Mouse (Mus musculus) heart, embryonic 12.5 days (tissue): ENCODE measurements at regions not wholly inside any gene's neighbourhood (a gene's known extent, or its start where the extent isn't known, plus 50 kb on each side); places are given as distances from the start of the nearest gene placed in this dataset.

Source experiments
- ATAC-seq: fragments of 200-750 bp; cut with Nextera tagmentation; 2 replicates; pipeline ENCODE4 v1.8.0; 2017; ENCODE audit warnings: moderate TSS enrichment, moderate library complexity; ENCODE audit not compliant: insufficient number of reproducible peaks, low FRiP score
- H3K27ac ChIP-seq: fragments of 300-500 bp; sonication (generic); 2 replicates; pipeline ENCODE4 v1.5.1; 2016; ENCODE audit warnings: mild to moderate bottlenecking, moderate library complexity; ENCODE audit not compliant: poor library complexity, severe bottlenecking
- H3K27me3 ChIP-seq: fragments of 300-500 bp; sonication (generic); replicated peaks from 2 replicates; pipeline ENCODE4 v1.6.1; 2016; ENCODE audit warnings: mild to moderate bottlenecking, moderate library complexity
- H3K36me3 ChIP-seq: fragments of 300-500 bp; sonication (generic); 2 replicates; pipeline ENCODE4 v1.6.1; 2016; ENCODE audit warnings: mild to moderate bottlenecking, moderate library complexity
- H3K4me1 ChIP-seq: fragments of 300-500 bp; sonication (generic); replicated peaks from 2 replicates; pipeline ENCODE4 v1.6.1; 2016; ENCODE audit warnings: mild to moderate bottlenecking
- H3K4me2 ChIP-seq: fragments of 300-500 bp; sonication (generic); 2 replicates; pipeline ENCODE4 v1.6.1; 2016; ENCODE audit warnings: mild to moderate bottlenecking, moderate library complexity
- H3K4me3 ChIP-seq: fragments of 300-500 bp; sonication (generic); 2 replicates; pipeline ENCODE4 v1.5.1; 2016; ENCODE audit warnings: mild to moderate bottlenecking
- H3K9ac ChIP-seq: fragments of 300-500 bp; sonication (generic); 2 replicates; pipeline ENCODE4 v1.6.1; 2016; ENCODE audit warnings: mild to moderate bottlenecking, moderate library complexity
- H3K9me3 ChIP-seq: fragments of 300-500 bp; sonication (generic); replicated peaks from 2 replicates; pipeline ENCODE4 v1.6.1; 2016; ENCODE audit warnings: mild to moderate bottlenecking, moderate library complexity
- WGBS: fragments of 180-500 bp; shearing (Covaris S2); methylation state at CpG from one replicate; pipeline ENCODE4 v1.1.7; 2016; 5-methylcytosine and 5-hydroxymethylcytosine counted together

DNA sequence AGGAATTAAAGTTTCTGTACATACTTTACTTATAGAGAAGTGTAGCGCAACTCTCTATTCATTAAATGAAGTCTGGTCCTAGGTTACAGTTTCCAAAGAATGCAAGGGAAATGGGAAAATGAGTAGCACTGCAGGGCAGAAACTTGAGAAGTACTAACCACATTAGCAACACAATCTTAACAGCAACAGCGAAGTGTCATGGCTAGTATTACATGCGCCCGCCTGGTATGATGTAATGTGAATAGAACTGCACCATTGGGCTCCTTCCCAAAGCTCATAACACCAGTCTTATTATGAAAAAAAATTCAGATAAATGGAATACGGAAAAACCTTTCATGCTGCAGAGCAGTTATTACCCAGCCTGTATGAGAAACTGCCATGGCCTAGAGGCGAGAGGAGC is 201.8 kb upstream of the Gm11042 start:
- H3K36me3 ChIP-seq, result no peaks in the 10 kb centered on the region
- no peak for ATAC-seq
- WGBS, result 84% methylated on average over 6 of the region's 6 CpGs
- H3K4me3 ChIP-seq, result no peak overlapping the region
- H3K27me3 ChIP-seq, result no peaks in the 10 kb centered on the region
- H3K9me3 ChIP-seq, result no peaks in the 10 kb centered on the region
- H3K4me1 ChIP-seq, result no peaks in the 10 kb centered on the region
- H3K27ac ChIP-seq, result no peak overlapping the region
- H3K9ac ChIP-seq, result no peak overlapping the region
- no peak overlapping the region for H3K4me2 ChIP-seq

DNA sequence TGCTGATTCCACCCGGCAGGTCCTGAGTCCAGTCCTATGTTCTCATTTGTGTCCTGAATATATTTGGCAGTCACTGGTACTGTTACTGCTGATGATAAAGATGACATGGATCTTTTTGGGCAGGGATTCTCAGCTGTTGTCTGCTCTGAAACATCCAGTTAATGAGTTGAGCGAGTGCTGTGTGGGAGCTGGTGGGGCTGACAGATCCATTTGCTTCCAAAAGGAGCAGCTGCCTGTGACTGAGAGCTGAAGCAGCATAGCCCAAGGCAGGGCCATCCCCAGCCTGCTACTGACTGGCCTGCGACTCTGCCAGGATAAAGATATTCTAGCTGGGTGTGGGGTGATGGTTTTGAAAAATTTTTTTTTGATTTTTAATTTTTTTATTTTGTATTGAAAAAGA is 200.3 kb upstream of the Gm11042 start:
- H3K27me3 ChIP-seq, result no peaks in the 10 kb centered on the region
- no peaks in the 10 kb centered on the region for H3K9me3 ChIP-seq
- H3K4me2 ChIP-seq, result no peak overlapping the region
- WGBS, result 53% methylated on average over 3 of the region's 3 CpGs
- no peak overlapping the region for H3K9ac ChIP-seq
- no peak for ATAC-seq
- H3K36me3 ChIP-seq, result no peaks in the 10 kb centered on the region
- no peak overlapping the region for H3K4me3 ChIP-seq
- no peaks in the 10 kb centered on the region for H3K4me1 ChIP-seq
- H3K27ac ChIP-seq, result no peak overlapping the region

DNA sequence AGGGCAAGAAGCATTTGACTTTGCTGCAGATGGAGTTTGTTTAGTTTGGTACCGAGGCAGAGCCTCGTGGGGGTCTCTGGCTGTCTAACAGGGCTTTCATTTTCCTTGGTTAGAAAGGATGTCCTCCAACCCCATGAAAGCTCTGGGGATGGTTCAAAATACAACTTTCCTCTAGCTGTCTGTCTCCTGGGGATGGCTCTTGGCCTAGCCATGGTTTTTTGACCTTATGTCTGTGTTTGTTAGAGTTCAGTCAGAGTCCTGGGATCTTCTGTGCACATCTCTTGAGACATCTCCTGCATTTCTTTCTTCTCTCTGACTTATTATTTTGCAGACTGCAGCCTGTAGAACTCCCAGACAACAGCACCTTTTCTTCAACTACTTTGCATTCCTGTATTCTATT is 186.6 kb upstream of the Gm11042 start:
- H3K36me3 ChIP-seq, result no peaks in the 10 kb centered on the region
- no peak overlapping the region for H3K4me2 ChIP-seq
- no peak overlapping the region for H3K9ac ChIP-seq
- no peaks in the 10 kb centered on the region for H3K9me3 ChIP-seq
- no peak overlapping the region for H3K27ac ChIP-seq
- H3K4me3 ChIP-seq, result no peak overlapping the region
- WGBS, result 78% methylated on average over 2 of the region's 2 CpGs
- ATAC-seq, result no peak
- no peaks in the 10 kb centered on the region for H3K4me1 ChIP-seq
- H3K27me3 ChIP-seq, result no peaks in the 10 kb centered on the region

DNA sequence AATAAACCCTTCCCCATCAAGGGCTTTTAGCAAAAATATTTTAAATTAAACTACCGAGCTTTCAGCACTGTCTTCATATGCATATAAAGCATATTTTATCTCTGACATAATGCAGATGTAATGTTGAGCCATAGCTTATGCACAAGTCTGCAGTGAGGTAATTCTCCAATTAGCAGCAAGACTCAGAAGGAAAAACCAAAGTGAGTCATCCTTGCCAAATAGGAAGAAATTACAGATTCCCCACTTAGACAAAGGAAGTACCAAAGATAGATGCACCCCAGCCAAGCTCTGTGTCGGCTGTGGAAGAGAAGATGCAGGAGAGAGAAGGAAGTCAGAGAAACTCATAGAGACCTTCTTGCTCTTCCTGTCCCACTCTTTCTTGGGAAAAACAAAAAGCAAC is 161.4 kb upstream of the Gm11042 start:
- Histone ChIP-seq H3K4me1 (peaks cover 3% of the 10 kb centered on the region; the same call in 1 of the 2 replicates), H3K27me3 (no peaks in the 10 kb centered on the region), H3K27ac (no peak overlapping the region), H3K4me2 (no peak overlapping the region), H3K4me3 (no peak overlapping the region), H3K9me3 (no peaks in the 10 kb centered on the region), H3K36me3 (no peaks in the 10 kb centered on the region), H3K9ac (no peak overlapping the region)
- WGBS, result 54% methylated on average over 2 of the region's 2 CpGs
- ATAC-seq, result no peak

DNA sequence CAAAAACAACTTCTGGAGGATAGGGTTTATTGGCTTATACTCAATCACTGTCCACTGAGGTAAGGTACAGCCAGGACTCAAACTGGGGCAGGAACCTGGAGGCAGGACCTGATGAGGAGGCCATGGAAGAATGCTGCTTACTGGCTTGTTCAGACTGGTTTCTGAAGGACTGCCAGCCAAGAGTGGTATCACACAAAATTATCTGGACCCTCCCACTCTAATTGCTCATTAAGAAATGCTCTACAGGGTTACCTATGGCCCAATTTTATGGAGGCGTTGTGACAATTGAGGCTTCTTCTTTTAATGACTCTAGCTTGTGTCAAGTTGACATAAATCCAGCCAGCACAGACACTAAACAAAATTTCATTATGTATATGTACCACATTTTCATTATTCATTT is 158.5 kb upstream of the Gm11042 start:
- H3K27me3 ChIP-seq, result no peaks in the 10 kb centered on the region
- 82% methylated on average over 1 of the region's 1 CpGs for WGBS
- H3K4me3 ChIP-seq, result no peak overlapping the region
- H3K4me2 ChIP-seq, result no peak overlapping the region
- H3K27ac ChIP-seq, result no peak overlapping the region
- no peak overlapping the region for H3K9ac ChIP-seq
- no peak for ATAC-seq
- no peaks in the 10 kb centered on the region for H3K36me3 ChIP-seq
- peaks cover 3% of the 10 kb centered on the region; the same call in 1 of the 2 replicates for H3K4me1 ChIP-seq
- no peaks in the 10 kb centered on the region for H3K9me3 ChIP-seq

DNA sequence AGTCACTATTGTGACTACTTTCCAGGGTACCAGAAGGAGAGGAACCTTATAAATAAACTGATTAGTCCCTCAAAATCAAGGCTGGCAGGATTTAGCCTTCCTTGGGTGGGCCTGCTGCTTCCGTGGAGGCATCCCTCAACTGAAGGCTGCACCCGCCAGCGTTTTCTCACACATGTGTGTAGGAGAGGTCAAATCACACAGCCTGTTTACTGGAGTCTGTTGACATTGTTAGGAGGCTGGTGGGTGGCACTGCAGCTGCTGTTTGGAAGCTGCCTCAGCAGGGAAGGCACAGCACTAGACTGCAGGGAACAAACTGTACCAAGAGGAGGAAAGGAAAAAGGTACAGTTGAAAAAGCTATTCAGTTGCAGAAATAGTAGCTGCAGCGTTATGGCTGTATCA is 142.3 kb upstream of the Gm11042 start:
- H3K4me2 ChIP-seq, result no peak overlapping the region
- H3K9me3 ChIP-seq, result no peaks in the 10 kb centered on the region
- H3K36me3 ChIP-seq, result no peaks in the 10 kb centered on the region
- H3K4me1 ChIP-seq, result no peaks in the 10 kb centered on the region
- WGBS, result 48% methylated on average over 4 of the region's 4 CpGs
- no peak for ATAC-seq
- H3K27ac ChIP-seq, result no peak overlapping the region
- H3K27me3 ChIP-seq, result no peaks in the 10 kb centered on the region
- H3K9ac ChIP-seq, result no peak overlapping the region
- no peak overlapping the region for H3K4me3 ChIP-seq

DNA sequence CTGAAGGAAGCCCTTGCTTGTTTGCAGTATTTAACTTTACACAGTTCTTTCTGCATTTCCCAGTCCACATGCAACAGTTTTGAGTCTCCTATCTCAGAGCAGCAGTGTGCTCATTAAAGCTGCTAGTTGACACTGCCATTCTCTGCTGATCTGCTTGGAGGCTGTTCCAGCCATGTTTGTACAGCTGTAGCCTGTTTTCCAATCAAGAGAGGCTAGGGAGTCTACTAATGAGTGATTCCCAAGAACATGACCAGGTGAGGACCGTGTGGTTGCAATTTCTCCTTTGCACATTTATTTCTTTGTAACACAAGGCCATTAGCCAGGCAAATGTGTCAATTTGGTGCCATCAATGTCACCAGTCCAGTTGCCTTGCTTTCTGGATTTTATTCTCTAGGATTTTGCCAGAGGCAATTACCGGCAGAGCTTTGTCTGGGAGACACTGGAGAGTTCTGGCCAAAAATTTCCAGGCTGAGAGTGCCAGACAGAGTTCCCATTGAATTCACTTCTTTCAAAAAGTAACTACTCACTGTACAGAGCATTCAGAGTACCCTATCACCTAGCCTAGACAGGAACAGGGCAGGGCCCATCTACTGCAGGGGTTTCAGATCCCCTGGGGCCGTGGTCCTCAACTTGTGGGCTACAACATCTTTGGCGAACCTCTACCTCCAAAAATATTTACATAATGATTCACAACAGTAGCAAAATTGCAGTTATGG is 136.3 kb upstream of the Gm11042 start:
- Histone ChIP-seq H3K27ac (no peak overlapping the region), H3K9ac (no peak overlapping the region), H3K4me1 (peaks cover 7% of the 10 kb centered on the region), H3K9me3 (no peaks in the 10 kb centered on the region), H3K4me2 (no peak overlapping the region), H3K27me3 (no peaks in the 10 kb centered on the region), H3K4me3 (no peak overlapping the region), H3K36me3 (no peaks in the 10 kb centered on the region)
- 70% methylated on average over 4 of the region's 4 CpGs for WGBS
- ATAC-seq, result no peak

DNA sequence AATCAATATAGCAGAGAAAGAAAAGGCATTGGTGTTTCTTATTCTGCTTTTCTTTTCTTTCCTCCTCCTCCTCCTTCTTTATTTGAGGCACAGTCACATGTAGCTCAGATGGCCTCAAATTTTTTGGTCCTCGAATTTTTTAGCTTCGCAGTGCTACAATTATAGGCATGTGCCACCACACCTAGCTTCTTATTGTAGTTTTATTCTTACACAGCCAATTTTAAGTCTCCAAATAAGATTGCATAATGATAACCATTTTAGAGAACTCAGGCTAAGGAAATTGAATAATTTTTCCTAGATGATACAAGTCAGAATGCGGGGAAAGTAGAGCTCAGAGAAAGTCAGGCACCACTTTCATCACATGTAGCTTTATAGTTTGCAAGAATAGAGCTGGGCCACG is 132.1 kb upstream of the Gm11042 start:
- Histone ChIP-seq H3K4me1 (peaks cover 7% of the 10 kb centered on the region), H3K27me3 (no peaks in the 10 kb centered on the region), H3K9ac (no peak overlapping the region), H3K4me2 (no peak overlapping the region), H3K9me3 (no peaks in the 10 kb centered on the region), H3K27ac (no peak overlapping the region), H3K36me3 (no peaks in the 10 kb centered on the region), H3K4me3 (no peak overlapping the region)
- ATAC-seq, result no peak
- 73% methylated on average over 4 of the region's 4 CpGs for WGBS

DNA sequence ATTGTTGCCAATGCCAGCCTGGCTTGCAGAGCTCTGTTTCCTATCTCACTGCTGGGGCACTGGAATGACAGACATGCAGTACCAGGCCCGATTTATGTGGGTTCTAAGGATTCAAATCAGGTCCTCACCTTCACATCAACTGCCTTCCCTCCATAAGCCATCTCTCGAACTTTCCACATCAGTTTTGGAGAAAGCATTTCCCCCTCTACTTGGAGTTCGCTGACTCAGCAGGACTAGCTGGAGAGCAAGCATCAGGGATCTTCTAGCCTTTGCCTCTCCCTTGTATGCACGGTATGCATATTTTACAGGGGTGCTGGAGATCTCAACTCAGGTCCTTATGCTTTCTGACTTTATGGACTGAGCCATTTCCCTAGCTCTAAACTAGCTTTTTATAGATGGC is 118.7 kb upstream of the Gm11042 start:
- H3K27ac ChIP-seq, result no peak overlapping the region
- no peaks in the 10 kb centered on the region for H3K36me3 ChIP-seq
- no peaks in the 10 kb centered on the region for H3K9me3 ChIP-seq
- H3K4me2 ChIP-seq, result no peak overlapping the region
- H3K4me3 ChIP-seq, result no peak overlapping the region
- peaks cover 19% of the 10 kb centered on the region for H3K4me1 ChIP-seq
- no peaks in the 10 kb centered on the region for H3K27me3 ChIP-seq
- 77% methylated on average over 4 of the region's 4 CpGs for WGBS
- H3K9ac ChIP-seq, result no peak overlapping the region
- ATAC-seq, result no peak

DNA sequence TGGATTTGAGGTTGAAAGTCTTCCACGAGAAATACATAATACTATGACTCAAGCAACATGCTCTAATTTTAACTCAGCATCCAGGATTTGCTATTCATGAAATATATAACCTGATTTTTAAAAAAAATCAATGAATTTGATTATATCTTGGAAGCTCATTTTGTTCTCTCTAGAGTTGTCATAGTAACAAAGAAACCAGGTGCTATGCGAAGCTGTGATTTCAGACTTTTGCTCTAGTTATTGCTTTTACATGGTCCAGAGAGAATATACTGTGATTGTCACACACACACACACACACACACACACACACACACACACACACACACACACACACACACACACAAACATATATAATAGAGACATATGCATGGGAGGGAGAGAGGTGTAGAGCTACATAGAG is 98.5 kb upstream of the Gm11042 start:
- ATAC-seq, result no peak
- Histone ChIP-seq H3K4me3 (no peak overlapping the region), H3K9me3 (0 out of 2 replicates have a peak, but pooled peaks cover 3% of the 10 kb centered on the region), H3K36me3 (no peaks in the 10 kb centered on the region), H3K4me2 (no peak overlapping the region), H3K9ac (no peak overlapping the region), H3K4me1 (no peaks in the 10 kb centered on the region), H3K27ac (no peak overlapping the region), H3K27me3 (no peaks in the 10 kb centered on the region)
- 83% methylated on average over 2 of the region's 2 CpGs for whole genome bisulfite sequencing

DNA sequence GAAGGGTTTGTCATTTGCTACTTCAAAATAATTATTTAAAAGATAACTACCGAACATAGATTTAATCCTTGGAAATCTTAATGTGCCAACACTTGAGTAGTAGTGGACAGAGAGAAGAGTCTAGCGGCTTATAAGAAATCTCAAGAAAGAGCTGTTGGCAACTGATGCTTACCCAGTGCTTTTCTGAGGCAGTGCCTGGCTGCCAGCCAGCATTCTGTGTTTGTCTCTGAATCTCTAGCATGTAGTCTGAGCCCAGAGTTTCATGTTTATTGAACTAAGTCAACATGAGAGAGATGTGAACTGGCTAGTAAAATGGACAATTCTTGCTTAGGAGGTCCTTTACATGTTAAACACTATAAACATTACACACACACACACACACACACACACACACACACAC is 94.3 kb upstream of the Gm11042 start:
- 72% methylated on average over 2 of the region's 2 CpGs for WGBS
- no peak for ATAC-seq
- H3K27me3 ChIP-seq, result no peaks in the 10 kb centered on the region
- no peak overlapping the region for H3K27ac ChIP-seq
- no peaks in the 10 kb centered on the region for H3K9me3 ChIP-seq
- H3K4me3 ChIP-seq, result no peak overlapping the region
- H3K9ac ChIP-seq, result no peak overlapping the region
- no peaks in the 10 kb centered on the region for H3K36me3 ChIP-seq
- H3K4me2 ChIP-seq, result no peak overlapping the region
- no peaks in the 10 kb centered on the region for H3K4me1 ChIP-seq

DNA sequence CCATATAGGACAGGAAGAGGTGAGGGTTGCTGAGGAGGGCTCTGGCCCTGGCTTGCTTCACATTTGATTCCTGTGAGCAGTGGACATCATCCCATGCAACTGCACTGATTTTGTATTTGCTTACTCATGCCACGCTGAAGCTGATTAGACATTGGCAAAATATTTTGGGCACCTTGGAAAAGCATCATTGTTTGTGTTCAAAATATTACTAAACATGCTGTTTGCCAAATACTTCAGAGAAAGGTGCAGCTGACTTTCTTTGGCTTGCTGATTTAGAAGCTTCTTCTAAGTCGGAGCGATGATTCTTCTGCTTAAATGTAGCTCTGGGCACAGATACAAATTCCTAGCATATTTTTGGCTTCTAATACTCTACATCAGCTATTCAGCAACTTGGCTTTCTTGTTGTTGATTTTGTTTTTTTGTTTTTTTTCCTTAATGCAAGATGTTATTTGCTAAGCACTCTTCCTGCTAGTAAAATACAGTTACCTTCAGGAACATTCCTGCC is 91.4 kb upstream of the Gm11042 start:
- no peaks in the 10 kb centered on the region for H3K9me3 ChIP-seq
- no peak overlapping the region for H3K9ac ChIP-seq
- H3K4me2 ChIP-seq, result no peak overlapping the region
- ATAC-seq, result no peak
- H3K4me1 ChIP-seq, result no peaks in the 10 kb centered on the region
- H3K4me3 ChIP-seq, result no peak overlapping the region
- WGBS, result 76% methylated on average over 3 of the region's 3 CpGs
- no peak overlapping the region for H3K27ac ChIP-seq
- H3K27me3 ChIP-seq, result no peaks in the 10 kb centered on the region
- no peaks in the 10 kb centered on the region for H3K36me3 ChIP-seq
